Mouse (Mus musculus): ENCODE measurements around the gene Trap1. TPM values are rescaled to one million over a fixed set of nuclear protein-coding genes. Genes with fewer than 3 reads are reported as not detected.

Trap1 gene
- polyA plus RNA-seq, 1 experiment from 2014 or later, result 105 TPM

DNA sequence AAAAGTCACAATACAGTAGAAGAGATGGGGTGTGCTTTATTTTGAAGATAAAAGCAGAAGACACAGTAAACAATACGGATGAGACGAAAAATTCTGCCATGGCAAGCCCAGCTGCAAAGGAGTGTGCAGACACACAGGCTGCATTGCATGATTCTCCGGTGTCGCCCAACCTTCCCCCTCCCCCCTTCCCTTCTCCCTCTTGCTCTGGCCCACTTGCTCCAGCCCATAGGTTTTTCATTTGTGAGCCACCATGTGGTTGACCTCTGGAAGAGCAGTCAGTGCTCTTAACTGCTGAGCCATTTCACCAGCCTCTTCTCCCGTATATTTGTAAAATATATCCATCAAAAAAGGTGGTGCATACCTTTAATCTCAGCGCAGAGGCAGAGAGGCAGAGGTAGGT lies 3.3 kb downstream of the Trap1 start:
- 65% methylated on average over 6 of the region's 6 CpGs for WGBS

DNA sequence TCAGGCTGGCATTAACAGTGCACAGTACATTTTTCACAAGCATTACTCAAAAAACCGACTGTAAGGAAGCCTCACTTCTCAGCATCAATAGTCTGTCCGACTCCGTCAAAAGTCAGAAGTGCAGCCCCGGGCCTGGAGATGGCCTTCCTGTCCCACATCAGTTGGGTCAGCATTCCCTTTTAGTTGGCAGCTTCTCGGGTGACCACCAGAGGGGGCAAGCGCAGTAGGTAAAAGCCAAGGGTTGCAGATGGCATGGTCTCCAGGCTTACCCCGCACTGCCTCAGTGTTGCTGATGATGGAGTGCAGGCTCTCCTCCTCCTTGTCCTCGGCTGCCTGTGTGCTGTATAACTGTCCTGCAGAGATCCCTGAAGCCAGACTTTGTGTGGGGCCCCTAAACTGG lies 9.0 kb downstream of the Trap1 start:
- no peak overlapping the region for H3K4me3 ChIP-seq
- 48% methylated on average over 8 of the region's 8 CpGs for WGBS
- H3K27me3 ChIP-seq (ENCODE audit: insufficient read depth, poor library complexity, severe bottlenecking), result no peaks in the 10 kb centered on the region
- DNase-seq (ENCODE audit: low spot score), result no peak
- H3K4me1 ChIP-seq, result no peaks in the 10 kb centered on the region
- peaks cover 55% of the 10 kb centered on the region for H3K36me3 ChIP-seq
- no peak overlapping the region for H3K27ac ChIP-seq
- no peaks in the 10 kb centered on the region for H3K9me3 ChIP-seq

More for the DNA sequence above, 3.3 kb downstream of the Trap1 start:
- H3K4me1 ChIP-seq, result peaks cover 22% of the 10 kb centered on the region
- H3K27me3 ChIP-seq (ENCODE audit: insufficient read depth, poor library complexity, severe bottlenecking), result no peaks in the 10 kb centered on the region
- H3K9me3 ChIP-seq, result no peaks in the 10 kb centered on the region
- DNase-seq (ENCODE audit: low spot score), result no peak
- no peak overlapping the region for H3K4me3 ChIP-seq
- no peak overlapping the region for H3K27ac ChIP-seq
- 0 out of 2 replicates have a peak, but pooled peaks cover 4% of the 10 kb centered on the region for H3K36me3 ChIP-seq

DNA sequence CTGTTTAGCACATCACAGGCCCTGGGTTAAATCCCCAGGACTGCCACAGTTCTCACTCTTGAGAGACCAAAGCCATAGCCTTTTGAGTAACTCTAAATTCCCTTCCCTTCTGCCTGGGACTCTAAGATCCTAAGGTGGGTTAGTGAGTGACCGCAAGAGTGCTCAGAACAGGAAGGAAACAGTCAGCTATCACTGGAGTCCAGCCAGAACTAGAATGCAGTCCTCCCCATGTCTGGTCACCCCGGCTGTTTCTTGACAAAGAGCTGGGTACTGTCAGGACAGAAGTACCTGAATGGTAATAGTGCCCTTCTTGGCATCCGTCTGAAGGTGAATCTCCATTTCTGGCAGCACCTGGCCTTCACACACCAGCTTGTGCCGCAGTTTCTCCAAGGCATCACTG lies 12.7 kb downstream of the Trap1 start:
- H3K27ac ChIP-seq, result no peak overlapping the region
- no peaks in the 10 kb centered on the region for H3K9me3 ChIP-seq
- no peaks in the 10 kb centered on the region for H3K27me3 ChIP-seq (ENCODE audit: insufficient read depth, poor library complexity, severe bottlenecking)
- 88% methylated on average over 4 of the region's 4 CpGs for WGBS
- H3K36me3 ChIP-seq, result peaks cover 88% of the 10 kb centered on the region
- no peaks in the 10 kb centered on the region for H3K4me1 ChIP-seq
- no peak for DNase-seq (ENCODE audit: low spot score)
- no peak overlapping the region for H3K4me3 ChIP-seq

DNA sequence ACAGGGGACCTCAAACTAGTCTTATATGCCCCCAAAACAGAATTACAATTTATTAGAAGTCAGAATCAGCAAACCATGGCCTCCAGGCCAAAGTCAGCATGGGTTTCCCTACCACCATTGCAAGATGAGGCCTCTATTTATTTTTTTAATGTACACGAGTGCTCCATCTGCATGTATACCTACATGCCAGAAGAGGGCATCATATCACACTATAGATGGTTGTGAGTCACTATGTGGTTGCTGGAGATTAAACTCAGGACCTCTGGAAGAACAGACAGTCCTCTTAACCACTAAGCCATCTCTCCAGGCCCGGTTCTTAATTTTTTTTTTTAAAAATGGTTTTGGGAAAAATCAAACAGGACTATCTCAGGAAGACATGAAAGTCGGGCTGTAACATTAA lies 23.8 kb downstream of the Trap1 start:
- Histone ChIP-seq H3K27ac (no peak overlapping the region), H3K4me1 (no peaks in the 10 kb centered on the region), H3K4me3 (no peak overlapping the region), H3K36me3 (peaks cover 86% of the 10 kb centered on the region), H3K9me3 (no peaks in the 10 kb centered on the region), H3K27me3 (ENCODE audit: insufficient read depth, poor library complexity, severe bottlenecking) (no peaks in the 10 kb centered on the region)
- no peak for DNase-seq (ENCODE audit: low spot score)
- WGBS, result 85% methylated on average over 3 of the region's 3 CpGs

DNA sequence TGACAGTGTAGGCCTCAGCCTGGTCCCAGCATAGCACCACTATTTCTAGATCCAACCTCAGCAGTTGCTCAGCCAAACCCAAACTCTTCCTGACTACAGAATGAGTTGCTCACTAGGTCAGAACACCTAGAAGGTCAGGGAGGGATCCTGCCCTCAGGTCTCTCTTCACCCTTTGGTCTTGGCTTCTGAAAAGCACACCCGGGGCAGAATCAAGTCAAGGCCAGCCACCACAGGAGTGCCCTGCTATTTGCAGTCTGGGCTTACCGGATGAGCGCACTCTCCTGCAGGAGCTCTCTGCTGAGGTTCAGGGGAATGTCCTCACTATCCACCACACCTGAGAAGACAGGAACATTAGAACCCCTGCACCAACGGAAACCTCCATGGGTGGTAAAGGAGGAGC lies 25.0 kb downstream of the Trap1 start:
- no peak for DNase-seq (ENCODE audit: low spot score)
- Histone ChIP-seq H3K4me3 (no peak overlapping the region), H3K9me3 (no peaks in the 10 kb centered on the region), H3K36me3 (peaks cover 84% of the 10 kb centered on the region), H3K27me3 (ENCODE audit: insufficient read depth, poor library complexity, severe bottlenecking) (no peaks in the 10 kb centered on the region), H3K27ac (no peak overlapping the region), H3K4me1 (no peaks in the 10 kb centered on the region)
- WGBS, result 94% methylated on average over 4 of the region's 4 CpGs

DNA sequence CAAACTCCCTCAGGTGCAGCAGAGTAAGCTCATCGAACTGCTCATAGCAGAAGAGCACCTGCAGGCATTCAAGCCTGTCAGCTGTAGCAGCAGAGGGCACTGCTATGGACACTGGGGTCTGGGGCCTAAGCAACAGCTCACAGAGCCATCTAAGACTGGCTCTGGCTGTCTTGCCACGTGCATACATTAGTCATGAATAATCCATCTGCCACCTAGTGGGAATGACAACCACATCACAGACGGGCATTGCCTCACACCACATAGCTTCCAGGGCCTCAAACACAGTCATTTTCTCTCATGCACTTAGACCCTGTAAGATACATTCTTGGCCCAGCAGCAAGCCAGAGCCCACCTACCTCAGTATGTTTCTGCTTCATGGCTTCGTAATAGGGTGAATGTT lies 32.1 kb downstream of the Trap1 start:
- H3K36me3 ChIP-seq, result peaks cover 92% of the 10 kb centered on the region
- H3K27ac ChIP-seq, result no peak overlapping the region

DNA sequence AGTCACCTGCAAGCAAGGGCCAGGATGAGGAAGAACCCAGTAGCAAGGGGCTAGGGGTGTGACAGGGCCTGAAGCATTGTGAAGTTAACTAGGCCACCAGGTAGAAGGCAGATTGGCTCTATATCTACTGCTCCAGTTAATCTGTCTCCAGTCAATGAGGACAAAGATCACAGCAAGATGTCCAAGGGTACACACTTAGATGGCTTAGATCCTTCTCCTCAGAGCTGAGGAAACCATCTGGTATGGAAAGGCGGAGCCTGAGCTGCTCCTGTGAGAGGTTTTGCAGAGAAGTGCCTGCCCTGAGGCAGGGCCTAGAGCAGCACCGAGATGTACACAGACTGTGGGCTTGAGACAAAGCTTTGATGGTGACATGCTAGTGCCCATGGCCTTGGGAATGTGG lies 33.5 kb downstream of the Trap1 start:
- Histone ChIP-seq H3K27ac (no peak overlapping the region), H3K9me3 (no peaks in the 10 kb centered on the region), H3K36me3 (peaks cover 93% of the 10 kb centered on the region), H3K27me3 (ENCODE audit: insufficient read depth, poor library complexity, severe bottlenecking) (no peaks in the 10 kb centered on the region), H3K4me1 (no peaks in the 10 kb centered on the region), H3K4me3 (no peak overlapping the region)
- no peak for DNase-seq (ENCODE audit: low spot score)
- 97% methylated on average over 2 of the region's 2 CpGs for WGBS

More for the DNA sequence above, 32.1 kb downstream of the Trap1 start:
- Histone ChIP-seq H3K4me3 (no peak overlapping the region), H3K27me3 (ENCODE audit: insufficient read depth, poor library complexity, severe bottlenecking) (no peaks in the 10 kb centered on the region), H3K9me3 (no peaks in the 10 kb centered on the region), H3K4me1 (no peaks in the 10 kb centered on the region)
- no peak for DNase-seq (ENCODE audit: low spot score)
- 89% methylated on average over 4 of the region's 4 CpGs for WGBS

DNA sequence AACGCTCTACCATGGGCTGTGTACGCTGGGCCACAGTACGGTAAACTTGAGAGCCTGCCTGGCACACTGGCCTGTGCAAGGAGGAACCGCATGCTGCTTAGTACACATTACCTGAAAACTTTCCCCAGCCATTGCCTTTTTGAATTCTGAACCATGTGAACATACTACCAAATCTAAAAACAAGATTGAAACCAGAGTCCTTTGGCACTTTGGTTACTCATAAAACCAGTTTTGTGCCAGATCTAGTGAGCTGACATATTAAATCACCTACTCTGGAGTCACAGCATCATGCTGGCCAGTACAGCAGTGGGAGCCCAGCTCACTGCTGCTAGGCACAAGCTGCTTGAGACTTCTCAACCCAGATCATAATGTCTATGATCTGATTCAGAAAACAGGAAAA lies 36.0 kb downstream of the Trap1 start:
- Histone ChIP-seq H3K27me3 (ENCODE audit: insufficient read depth, poor library complexity, severe bottlenecking) (no peaks in the 10 kb centered on the region), H3K4me1 (no peaks in the 10 kb centered on the region), H3K4me3 (no peak overlapping the region), H3K9me3 (no peaks in the 10 kb centered on the region), H3K36me3 (peaks cover 95% of the 10 kb centered on the region), H3K27ac (no peak overlapping the region)
- no peak for DNase-seq (ENCODE audit: low spot score)
- WGBS, result 96% methylated on average over 4 of the region's 4 CpGs

DNA sequence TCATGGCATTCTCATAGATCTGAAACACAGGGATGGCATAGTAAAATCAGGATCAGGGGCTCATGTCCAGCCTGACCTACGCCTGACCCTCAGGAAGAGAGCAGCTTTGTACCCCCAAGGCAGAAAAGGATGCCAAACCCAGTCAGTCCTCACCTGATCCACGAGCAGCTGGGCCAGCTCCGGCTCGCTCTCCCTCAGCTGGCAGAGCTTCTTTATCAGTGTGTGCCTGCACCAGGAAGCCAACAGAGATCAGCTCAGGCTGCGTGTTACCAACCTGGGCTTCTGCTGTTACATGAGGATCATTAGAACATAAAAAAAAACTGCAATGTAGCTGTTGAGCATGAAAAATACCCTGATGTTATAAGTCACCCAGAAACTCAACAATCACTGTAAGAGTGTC lies 37.4 kb downstream of the Trap1 start:
- WGBS, result 85% methylated on average over 5 of the region's 5 CpGs

DNA sequence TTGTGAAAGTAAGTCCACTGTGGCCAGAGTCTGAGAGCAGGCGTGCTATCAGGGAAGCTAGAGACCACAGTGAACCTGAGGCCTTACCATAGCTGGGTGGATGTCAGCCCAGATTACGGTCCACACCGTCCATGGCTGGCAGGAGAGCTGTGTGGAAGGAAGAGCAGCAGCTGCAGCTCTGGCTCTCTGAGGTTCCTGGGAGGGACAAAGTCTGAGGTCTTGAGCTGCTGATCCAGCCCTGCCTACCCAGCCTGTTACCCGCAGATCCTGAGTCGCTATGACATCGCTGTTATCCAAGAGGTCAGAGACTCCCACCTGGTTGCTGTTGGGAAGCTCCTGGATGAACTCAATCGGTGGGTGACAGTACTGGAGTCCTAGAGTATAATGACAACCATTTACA lies 39.9 kb downstream of the Trap1 start:
- H3K27me3 ChIP-seq (ENCODE audit: insufficient read depth, poor library complexity, severe bottlenecking), result no peaks in the 10 kb centered on the region
- no peaks in the 10 kb centered on the region for H3K9me3 ChIP-seq
- no peak for DNase-seq (ENCODE audit: low spot score)
- WGBS, result 94% methylated on average over 7 of the region's 7 CpGs
- H3K36me3 ChIP-seq, result peaks cover 66% of the 10 kb centered on the region
- no peak overlapping the region for H3K4me3 ChIP-seq
- no peaks in the 10 kb centered on the region for H3K4me1 ChIP-seq
- no peak overlapping the region for H3K27ac ChIP-seq

More for the DNA sequence above, 37.4 kb downstream of the Trap1 start:
- Histone ChIP-seq H3K9me3 (no peaks in the 10 kb centered on the region), H3K4me1 (no peaks in the 10 kb centered on the region), H3K27ac (no peak overlapping the region), H3K27me3 (ENCODE audit: insufficient read depth, poor library complexity, severe bottlenecking) (no peaks in the 10 kb centered on the region), H3K36me3 (peaks cover 88% of the 10 kb centered on the region), H3K4me3 (no peak overlapping the region)
- DNase-seq (ENCODE audit: low spot score), result no peak

DNA sequence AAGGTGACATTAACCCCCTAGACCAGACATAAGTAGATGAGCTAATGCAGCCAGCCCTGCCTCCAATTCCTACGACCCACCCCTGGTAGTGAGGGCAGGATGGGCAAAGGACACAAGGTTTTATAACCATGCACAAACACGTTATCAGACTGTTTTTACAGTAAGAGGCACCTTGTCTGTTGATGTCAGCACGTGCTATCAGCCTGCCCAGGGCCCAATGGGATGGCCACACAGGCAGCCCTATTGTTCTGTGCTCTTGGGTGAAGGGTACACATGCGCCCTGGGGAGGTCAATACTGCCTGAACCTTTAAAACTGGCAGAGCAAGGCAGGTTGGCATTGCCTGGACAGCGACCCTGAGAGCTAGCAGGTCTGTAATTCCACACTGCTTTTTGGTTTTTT lies 40.8 kb downstream of the Trap1 start, which contains the start of gene Dnase1:
Gene Dnase1 (plus strand): TSS at position 136 of the 400 bp plus-strand sequence.
- no peaks in the 10 kb centered on the region for H3K27me3 ChIP-seq (ENCODE audit: insufficient read depth, poor library complexity, severe bottlenecking)
- peaks cover 59% of the 10 kb centered on the region for H3K36me3 ChIP-seq
- no peak within 1 kb of the TSS for H3K4me3 ChIP-seq
- H3K4me1 ChIP-seq, result no peaks in the 10 kb centered on the region
- H3K27ac ChIP-seq, result no peak within 1 kb of the TSS
- 80% methylated on average over 5 of the region's 5 CpGs for WGBS
- no peaks in the 10 kb centered on the region for H3K9me3 ChIP-seq
- no peak for DNase-seq (ENCODE audit: low spot score)

DNA sequence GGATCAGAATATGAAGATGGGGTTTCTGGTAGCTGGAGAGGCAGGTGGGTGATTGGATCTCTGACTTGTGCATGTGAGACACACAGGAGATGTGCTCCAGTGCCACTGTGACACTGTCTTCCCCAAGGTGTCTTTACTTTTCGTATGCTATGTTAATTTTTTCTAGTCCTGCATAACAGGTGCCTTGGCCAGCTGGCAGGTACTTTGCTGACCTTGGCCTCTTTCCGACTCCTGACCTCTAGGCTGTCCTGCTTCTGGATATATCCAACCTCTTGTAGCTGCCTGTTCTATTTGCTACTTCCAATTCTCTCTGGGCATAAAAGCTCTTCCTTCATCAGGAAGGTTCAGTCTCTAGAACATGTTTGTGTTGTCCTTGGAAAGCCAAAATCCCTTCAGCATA lies 42.1 kb downstream of the Trap1 start:
- 84% methylated on average over 2 of the region's 2 CpGs for WGBS
- no peak overlapping the region for H3K4me3 ChIP-seq
- H3K27me3 ChIP-seq (ENCODE audit: insufficient read depth, poor library complexity, severe bottlenecking), result no peaks in the 10 kb centered on the region

DNA sequence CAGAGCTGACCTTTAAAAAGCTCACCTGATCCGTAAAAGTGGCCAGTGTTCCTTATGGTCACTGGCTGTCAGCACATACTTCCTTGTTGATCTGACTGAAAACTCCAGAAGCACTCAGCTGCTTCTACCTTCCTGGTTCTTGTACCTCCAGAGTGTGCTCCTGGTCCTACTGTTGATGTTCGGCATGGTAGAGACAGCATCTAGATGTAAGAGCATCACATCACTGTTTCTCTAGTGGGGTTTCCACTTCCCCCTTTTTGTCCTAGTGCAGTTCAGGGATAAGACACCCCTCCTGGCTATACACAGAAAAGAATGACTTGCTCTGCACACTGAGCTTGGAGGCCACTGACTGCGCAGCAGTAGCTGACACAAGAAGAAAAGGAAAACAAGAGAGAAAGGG lies 43.2 kb downstream of the Trap1 start:
- no peak for DNase-seq (ENCODE audit: low spot score)
- 78% methylated on average over 3 of the region's 3 CpGs for WGBS
- Histone ChIP-seq H3K4me3 (no peak overlapping the region), H3K36me3 (peaks cover 39% of the 10 kb centered on the region), H3K27me3 (ENCODE audit: insufficient read depth, poor library complexity, severe bottlenecking) (no peaks in the 10 kb centered on the region), H3K27ac (no peak overlapping the region), H3K4me1 (no peaks in the 10 kb centered on the region), H3K9me3 (no peaks in the 10 kb centered on the region)

More for the DNA sequence above, 42.1 kb downstream of the Trap1 start:
- H3K4me1 ChIP-seq, result no peaks in the 10 kb centered on the region
- no peak overlapping the region for H3K27ac ChIP-seq
- peak; percentile 16 for DNase-seq (ENCODE audit: low spot score)
- H3K36me3 ChIP-seq, result peaks cover 46% of the 10 kb centered on the region
- no peaks in the 10 kb centered on the region for H3K9me3 ChIP-seq

DNA sequence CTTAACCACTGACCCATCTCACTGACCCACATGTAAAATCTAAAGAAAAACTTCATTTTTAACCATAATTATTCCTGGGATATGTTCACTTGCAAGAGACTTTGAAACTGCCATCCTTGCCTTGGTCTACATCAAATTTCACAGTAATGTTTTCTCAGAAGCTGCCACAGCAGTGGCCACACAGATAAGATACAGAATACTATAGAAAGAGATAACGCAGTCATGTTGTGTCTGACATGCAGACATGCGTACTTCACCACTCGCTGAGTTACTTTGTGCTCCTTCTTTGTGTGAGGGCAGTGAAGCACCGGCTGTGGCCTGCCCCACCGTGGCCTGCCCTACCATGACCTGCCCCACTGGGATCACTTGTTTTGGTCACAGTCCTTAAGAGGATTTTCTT lies 43.7 kb downstream of the Trap1 start:
- Histone ChIP-seq H3K27me3 (ENCODE audit: insufficient read depth, poor library complexity, severe bottlenecking) (no peaks in the 10 kb centered on the region), H3K9me3 (no peaks in the 10 kb centered on the region)

More for the DNA sequence above, 43.7 kb downstream of the Trap1 start:
- Histone ChIP-seq H3K36me3 (peaks cover 35% of the 10 kb centered on the region), H3K4me3 (no peak overlapping the region), H3K4me1 (no peaks in the 10 kb centered on the region), H3K27ac (no peak overlapping the region)
- WGBS, result 46% methylated on average over 5 of the region's 5 CpGs
- DNase-seq (ENCODE audit: low spot score), result no peak

Data from heart, embryonic 10.5 days (tissue).